Mouse (Mus musculus): ENCODE data around the gene Fcnb.

Fcnb gene

DNA sequence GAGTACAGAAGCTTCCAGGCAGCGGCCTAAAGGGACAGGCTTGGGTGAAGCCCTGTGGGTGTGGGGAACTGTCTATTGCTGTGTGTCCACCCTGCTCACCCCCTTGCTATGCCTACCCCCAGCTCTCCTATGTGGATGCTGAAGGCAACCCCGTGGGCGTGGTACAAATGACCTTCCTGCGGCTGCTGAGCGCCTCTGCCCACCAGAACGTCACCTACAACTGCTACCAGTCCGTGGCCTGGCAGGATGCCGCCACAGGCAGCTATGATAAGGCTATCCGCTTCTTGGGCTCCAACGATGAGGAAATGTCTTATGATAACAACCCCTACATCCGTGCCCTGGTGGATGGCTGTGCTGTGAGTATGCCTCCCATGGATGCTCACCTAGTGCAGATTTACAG, 52.2 kb downstream of the Fcnb start:
- DNase-seq (ENCODE audit: low spot score in 2 of 2), result no peak

DNA sequence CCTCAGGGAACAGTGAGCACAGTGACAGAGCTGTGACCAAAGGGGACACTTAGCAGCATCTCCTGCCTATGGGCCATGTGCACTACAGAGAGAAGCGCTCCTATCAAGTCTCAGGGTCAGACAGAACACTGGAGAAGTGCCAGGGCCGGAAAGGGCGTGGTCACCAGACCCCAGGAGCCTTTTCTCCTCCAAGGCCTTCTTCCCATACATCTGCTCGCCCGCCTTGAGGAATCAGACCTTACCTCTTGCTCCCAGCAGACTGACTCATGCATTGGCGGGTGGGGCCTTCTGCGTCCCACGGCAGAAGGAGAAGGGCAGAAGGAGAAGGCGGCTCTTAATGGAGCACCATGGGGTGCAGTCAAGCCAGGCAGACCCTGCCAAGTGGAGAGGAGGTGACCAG, 52.8 kb downstream of the Fcnb start:
- no peak for DNase-seq (ENCODE audit: low spot score in 2 of 2)

Measured in urinary bladder, adult 18-20 months (tissue).